Mouse (Mus musculus) limb, embryonic 14.5 days (tissue): ENCODE data around the gene Fth1. TPM values are rescaled to one million over a fixed set of nuclear protein-coding genes. Genes with fewer than 3 reads are reported as not detected.
A peak's percentile ranks its signal among the peaks of the same experiment; 100 is the strongest.

Experiments used
- ATAC-seq: fragments of 200-750 bp; cut with Nextera tagmentation; 2 replicates; pipeline ENCODE4 v1.8.0; 2017; ENCODE audit warnings: low read depth, moderate number of reproducible peaks, moderate TSS enrichment; ENCODE audit not compliant: low FRiP score
- DNase-seq: peaks from one replicate; pipeline ENCODE4 v3.0.0-alpha.2; 2015; ENCODE audit warnings: low spot score
- H3K27ac ChIP-seq: fragments of 300-500 bp; sonication (generic); replicated peaks from 2 replicates; pipeline ENCODE4 v1.5.1; 2014; ENCODE audit warnings: low read depth, mild to moderate bottlenecking, low read length, moderate library complexity, mixed read lengths
- H3K27me3 ChIP-seq: fragments of 300-500 bp; sonication (generic); 2 replicates; pipeline ENCODE4 v1.6.1; 2014; ENCODE audit warnings: low read length, mixed read lengths; ENCODE audit not compliant: control insufficient read depth, insufficient read depth
- H3K36me3 ChIP-seq: fragments of 300-500 bp; sonication (generic); 2 replicates; pipeline ENCODE4 v1.6.1; 2014; ENCODE audit warnings: mild to moderate bottlenecking, low read length, moderate library complexity, mixed read lengths; ENCODE audit not compliant: control insufficient read depth, insufficient read depth
- H3K4me1 ChIP-seq: fragments of 300-500 bp; sonication (generic); 2 replicates; pipeline ENCODE4 v1.6.1; 2014; ENCODE audit warnings: antibody characterized with exemption, low read length, mixed read lengths; ENCODE audit not compliant: control insufficient read depth, insufficient read depth
- H3K4me2 ChIP-seq: fragments of 300-500 bp; sonication (generic); replicated peaks from 2 replicates; pipeline ENCODE4 v1.6.1; 2014; ENCODE audit warnings: low read depth, mild to moderate bottlenecking, low read length, moderate library complexity; ENCODE audit not compliant: severe bottlenecking
- H3K4me3 ChIP-seq: fragments of 300-500 bp; sonication (generic); replicated peaks from 2 replicates; pipeline ENCODE4 v1.5.1; 2014; ENCODE audit warnings: low read length
- H3K9ac ChIP-seq: fragments of 300-500 bp; sonication (generic); 2 replicates; pipeline ENCODE4 v1.6.1; 2014; ENCODE audit warnings: mild to moderate bottlenecking, low read depth, low read length, moderate library complexity; ENCODE audit not compliant: severe bottlenecking
- H3K9me3 ChIP-seq: fragments of 300-500 bp; sonication (generic); 2 replicates; pipeline ENCODE4 v1.6.1; 2016; ENCODE audit warnings: low read length; ENCODE audit not compliant: control insufficient read depth
- POLR2A ChIP-seq: fragments of 200-500 bp; IDR thresholded peaks from 2 replicates; pipeline ENCODE4 v1.8.0; 2012; ENCODE audit warnings: inconsistent platforms, mild to moderate bottlenecking, moderate library complexity, borderline replicate concordance; ENCODE audit not compliant: insufficient read depth, insufficient read length; ENCODE audit errors: extremely low read depth
- WGBS: fragments of 180-500 bp; shearing (Covaris S2); extraction: QIAGEN DNeasy Blood & Tissue Kit; methylation state at CpG from one replicate; pipeline ENCODE4 v1.1.7; 2014; 5-methylcytosine and 5-hydroxymethylcytosine counted together
- polyA plus RNA-seq, 2 experiments: library from polyadenylated mRNA; depleted of rRNA in 1 of 2; stranded (reverse) in 1 of 2; unstranded in 1 of 2; fragments of >200 nt; fragmentation: Nextera tagmentation in 1 of 2; extraction: Ambion mirVana in 1 of 2; gene quantifications; 2 replicates each; pipeline versions ENCODE4 v1.2.1 to v1.2.3; 2012 to 2014

Fth1 gene
- polyA plus RNA-seq, 2 experiments: 670 to 1,580 TPM

DNA sequence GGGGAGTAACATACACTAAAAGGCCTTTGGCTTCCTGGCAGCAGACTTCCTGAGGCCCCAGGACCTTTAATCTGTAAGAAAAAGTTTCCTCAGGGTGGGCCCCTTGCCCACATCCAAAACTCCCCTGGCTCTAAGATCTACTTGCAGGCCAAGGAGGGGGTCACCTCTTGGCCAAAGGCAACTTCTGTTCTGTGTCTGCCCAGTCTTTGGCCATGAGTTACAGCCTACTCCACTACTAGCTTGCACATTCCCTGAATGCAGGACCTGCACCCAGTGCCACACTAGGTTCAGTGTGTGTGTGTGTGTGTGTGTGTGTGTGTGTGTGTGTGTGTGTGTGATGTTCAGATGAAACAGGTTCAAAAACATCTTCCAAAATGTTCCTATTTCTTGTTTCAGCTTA, 7.2 kb downstream of the Fth1 start:
- no peak overlapping the region for H3K27ac ChIP-seq
- H3K4me1 ChIP-seq: peaks cover 13% of the 10 kb centered on the region
- no peak overlapping the region for H3K4me2 ChIP-seq
- ATAC-seq (no peak), DNase-seq (no peak)
- H3K9me3 ChIP-seq: no peaks in the 10 kb centered on the region
- TF ChIP-seq POLR2A: no peak
- H3K36me3 ChIP-seq: peaks cover 24% of the 10 kb centered on the region
- H3K9ac ChIP-seq: no peak overlapping the region
- H3K4me3 ChIP-seq: no peak overlapping the region
- no peaks in the 10 kb centered on the region for H3K27me3 ChIP-seq

GRCm38 (mm10) chr19:9989171-9989883, 8.9 kb downstream of the Fth1 start:
- Histone ChIP-seq H3K27ac (no peak overlapping the region), H3K36me3 (peaks cover 18% of the 10 kb centered on the region), H3K4me1 (peaks cover 10% of the 10 kb centered on the region), H3K9ac (no peak overlapping the region), H3K4me3 (no peak overlapping the region), H3K4me2 (no peak overlapping the region), H3K9me3 (no peaks in the 10 kb centered on the region), H3K27me3 (no peaks in the 10 kb centered on the region)
- TF ChIP-seq POLR2A: no peak
- no peak for DNase-seq
- ATAC-seq: no peak
- 69% methylated on average over 17 of the region's 17 CpGs for WGBS

GRCm38 (mm10) chr19:9989884-9990256, 9.5 kb downstream of the Fth1 start:
- no peak for DNase-seq
- no peaks in the 10 kb centered on the region for H3K27me3 ChIP-seq
- no peak for TF ChIP-seq POLR2A
- H3K36me3 ChIP-seq: peaks cover 13% of the 10 kb centered on the region
- no peak overlapping the region for H3K9ac ChIP-seq
- H3K9me3 ChIP-seq: no peaks in the 10 kb centered on the region
- H3K4me3 ChIP-seq: no peak overlapping the region
- no peak overlapping the region for H3K4me2 ChIP-seq
- H3K27ac ChIP-seq: no peak overlapping the region
- H3K4me1 ChIP-seq: peaks cover 10% of the 10 kb centered on the region
- ATAC-seq: no peak

GRCm38 (mm10) chr19:9991304-9991703, 10.9 kb downstream of the Fth1 start:
- Histone ChIP-seq H3K9me3 (no peaks in the 10 kb centered on the region), H3K36me3 (no peaks in the 10 kb centered on the region), H3K4me3 (no peak overlapping the region), H3K4me1 (peaks cover 10% of the 10 kb centered on the region), H3K4me2 (no peak overlapping the region), H3K27ac (no peak overlapping the region), H3K9ac (no peak overlapping the region), H3K27me3 (no peaks in the 10 kb centered on the region)
- no peak; the same call in 1 of the 2 replicates for ATAC-seq
- WGBS: 26% methylated on average over 5 of the region's 5 CpGs
- peak; percentile 61 for DNase-seq
- no peak for TF ChIP-seq POLR2A

DNA sequence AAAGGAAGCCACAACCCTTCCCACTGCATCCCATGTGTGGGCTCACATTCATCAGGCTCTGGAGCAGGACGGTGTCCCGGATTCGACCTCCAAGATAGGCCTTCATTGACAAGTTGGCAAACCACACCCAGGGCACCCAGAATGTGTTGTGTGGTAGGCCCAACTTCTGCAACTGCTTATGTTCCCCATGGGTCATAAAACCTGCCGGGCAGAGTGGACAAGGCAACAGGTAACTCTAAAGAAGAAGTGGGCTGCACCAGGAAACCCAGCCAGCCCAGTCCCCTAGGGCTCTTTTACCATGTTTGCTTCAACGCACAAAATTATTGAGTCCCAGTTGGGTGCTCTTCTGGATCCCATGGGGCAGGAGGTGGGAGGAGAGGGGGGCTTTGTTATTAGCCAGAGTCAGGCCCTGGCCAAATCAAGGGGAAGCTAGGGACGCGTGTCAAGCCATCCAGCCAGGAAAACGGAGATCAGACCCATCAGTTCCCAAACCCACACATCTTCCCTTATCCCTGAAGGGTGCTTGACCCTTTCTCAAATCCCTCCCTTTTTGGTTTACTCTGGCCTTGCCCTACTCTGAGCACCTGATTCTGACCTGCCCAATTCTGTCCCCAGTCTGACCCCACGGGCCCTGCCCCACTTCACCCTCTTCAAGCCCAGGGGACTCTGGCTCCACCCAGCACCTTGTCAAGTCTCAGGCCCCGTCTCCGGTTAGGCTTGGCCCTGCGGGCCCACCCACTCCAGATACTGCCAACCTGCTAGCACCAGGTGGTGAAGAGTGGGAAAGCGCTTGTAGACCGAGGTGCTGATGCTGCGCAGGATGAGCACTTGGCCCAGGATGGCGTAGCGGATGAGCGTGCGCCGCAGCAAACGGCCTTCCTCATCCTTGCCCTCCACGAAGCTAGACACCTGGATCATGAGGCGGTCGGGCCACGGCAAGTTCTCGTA, 11.9 kb downstream of the Fth1 start:
- ATAC-seq (peak; percentile 26), DNase-seq (no peak)
- Histone ChIP-seq H3K4me3 (peak overlapping the region; percentile 31), H3K9me3 (no peaks in the 10 kb centered on the region), H3K27ac (no peak overlapping the region), H3K4me1 (peaks cover 7% of the 10 kb centered on the region), H3K36me3 (no peaks in the 10 kb centered on the region), H3K9ac (peak overlapping the region; percentile 31), H3K27me3 (no peaks in the 10 kb centered on the region), H3K4me2 (peak overlapping the region; percentile 44)
- TF ChIP-seq POLR2A: no peak
- WGBS: 43% methylated on average over 26 of the region's 26 CpGs
